Mouse (Mus musculus): ENCODE results near the gene Bri3. TPM values are rescaled to one million over a fixed set of nuclear protein-coding genes. Genes with fewer than 3 reads are reported as not detected.

Gene Bri3
- polyA plus RNA-seq, 1 experiment = 76.9 TPM

DNA sequence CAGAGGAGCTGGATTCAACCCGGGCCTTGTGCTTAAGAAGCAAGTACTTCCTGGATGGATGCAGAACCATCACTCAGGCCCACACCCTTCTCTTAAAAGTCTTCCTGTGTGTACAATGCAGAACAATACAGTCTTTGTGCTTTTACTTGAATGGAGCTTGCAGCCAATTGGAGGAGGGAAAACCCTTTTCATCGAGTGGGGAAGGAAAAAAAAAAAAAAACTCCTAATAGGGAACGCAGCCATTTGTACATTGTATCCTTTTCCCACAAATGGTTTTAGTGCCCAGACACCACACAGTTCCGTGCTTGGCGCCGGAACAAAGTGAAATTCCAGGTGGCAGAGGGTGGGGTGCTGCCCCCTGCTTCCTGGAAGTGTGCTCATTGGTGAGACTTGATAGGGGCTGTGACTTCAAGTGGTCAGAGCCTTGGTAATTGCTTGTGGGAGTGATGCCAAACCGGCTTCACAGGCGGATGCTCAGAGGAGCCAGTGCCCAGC is 235.5 kb downstream of the Bri3 start:
- H3K27me3 ChIP-seq (ENCODE audit: control insufficient read depth, insufficient read depth, low read length) = no peaks in the 10 kb centered on the region
- H3K4me1 ChIP-seq (replicated peaks; ENCODE audit: control insufficient read depth, insufficient read depth, low read length) = no peaks in the 10 kb centered on the region
- 56% methylated on average over 8 of the region's 8 CpGs for WGBS
- TF ChIP-seq CTCF (IDR thresholded peaks at IDR 0.05; ENCODE audit: borderline replicate concordance, control insufficient read depth, extremely low read depth, insufficient read depth, low read length, poor library complexity) (no peak), POLR2A (IDR thresholded peaks at IDR 0.05; ENCODE audit: control insufficient read depth, extremely low read depth, insufficient read depth, low read length, poor library complexity) (no peak)
- H3K36me3 ChIP-seq (ENCODE audit: control insufficient read depth, insufficient read depth, low read length) = no peaks in the 10 kb centered on the region
- H3K4me3 ChIP-seq (ENCODE audit: control insufficient read depth, insufficient read depth, low read length) = no peak overlapping the region
- DNase-seq = no peak
- no peak overlapping the region for H3K27ac ChIP-seq (ENCODE audit: control insufficient read depth, insufficient read depth, low read length)

GRCm38 (mm10) chr5:144483659-144484375 is 239.6 kb downstream of the Bri3 start:
- TF ChIP-seq POLR2A (IDR thresholded peaks at IDR 0.05; ENCODE audit: control insufficient read depth, extremely low read depth, insufficient read depth, low read length, poor library complexity) = no peak
- no peak for TF ChIP-seq CTCF (IDR thresholded peaks at IDR 0.05; ENCODE audit: borderline replicate concordance, control insufficient read depth, extremely low read depth, insufficient read depth, low read length, poor library complexity)
- H3K36me3 ChIP-seq (ENCODE audit: control insufficient read depth, insufficient read depth, low read length) = no peaks in the 10 kb centered on the region
- no peaks in the 10 kb centered on the region for H3K4me1 ChIP-seq (replicated peaks; ENCODE audit: control insufficient read depth, insufficient read depth, low read length)
- H3K27ac ChIP-seq (ENCODE audit: control insufficient read depth, insufficient read depth, low read length) = no peak overlapping the region
- 77% methylated on average over 16 of the region's 16 CpGs for WGBS
- H3K27me3 ChIP-seq (ENCODE audit: control insufficient read depth, insufficient read depth, low read length) = no peaks in the 10 kb centered on the region
- DNase-seq = no peak
- H3K4me3 ChIP-seq (ENCODE audit: control insufficient read depth, insufficient read depth, low read length) = no peak overlapping the region

- no peak for DNase-seq
These were observed 247.1 kb downstream of the Bri3 start for GRCm38 (mm10) chr5:144491308-144491707.

More at GRCm38 (mm10) chr5:144491308-144491707, 247.1 kb downstream of the Bri3 start:
- H3K27me3 ChIP-seq (ENCODE audit: control insufficient read depth, insufficient read depth, low read length) = no peaks in the 10 kb centered on the region
- H3K27ac ChIP-seq (ENCODE audit: control insufficient read depth, insufficient read depth, low read length) = no peak overlapping the region
- H3K36me3 ChIP-seq (ENCODE audit: control insufficient read depth, insufficient read depth, low read length) = no peaks in the 10 kb centered on the region
- H3K4me1 ChIP-seq (replicated peaks; ENCODE audit: control insufficient read depth, insufficient read depth, low read length) = no peaks in the 10 kb centered on the region
- TF ChIP-seq POLR2A (IDR thresholded peaks at IDR 0.05; ENCODE audit: control insufficient read depth, extremely low read depth, insufficient read depth, low read length, poor library complexity) (no peak), CTCF (IDR thresholded peaks at IDR 0.05; ENCODE audit: borderline replicate concordance, control insufficient read depth, extremely low read depth, insufficient read depth, low read length, poor library complexity) (no peak)
- 13% methylated on average over 6 of the region's 6 CpGs for WGBS
- no peak overlapping the region for H3K4me3 ChIP-seq (ENCODE audit: control insufficient read depth, insufficient read depth, low read length)

Other genes starting within 250 kb of the Bri3 start
- gene Ccz1, start 229.6 kb upstream of the Bri3 start, polyA plus RNA-seq (2012; rRNA removed) = 13.3 and 15.4 TPM in 2 replicates
- not detected in 2 replicates for gene Ocm, start 217.8 kb upstream of the Bri3 start, polyA plus RNA-seq (2012; rRNA removed)
- 13.3 and 18.7 TPM in 2 replicates for gene Lmtk2, start 144.0 kb upstream of the Bri3 start, polyA plus RNA-seq (2012; rRNA removed)
- 0.42 and 0.70 TPM in 2 replicates for gene Bhlha15, start 54.2 kb upstream of the Bri3 start, polyA plus RNA-seq (2012; rRNA removed)
- gene Tecpr1, start 20.8 kb upstream of the Bri3 start, polyA plus RNA-seq (2012; rRNA removed) = 220 and 240 TPM in 2 replicates
- gene Baiap2l1, start 113.7 kb downstream of the Bri3 start, polyA plus RNA-seq (2012; rRNA removed) = 1.8 and 2.2 TPM in 2 replicates

Measured in thymus, adult 2 months (tissue).